Mouse (Mus musculus) embryonic facial prominence, embryonic 10.5 days (tissue): Measurements from ENCODE around the gene Arel1. TPM values are rescaled to one million over a fixed set of nuclear protein-coding genes. Genes with fewer than 3 reads are reported as not detected.

Source experiments
- DNase-seq: peaks from one replicate; pipeline ENCODE4 v3.0.0-alpha.2; 2017; ENCODE audit warnings: low spot score
- H3K27ac ChIP-seq: fragments of 300-500 bp; sonication (generic); replicated peaks from 2 replicates; pipeline ENCODE4 v1.5.1; 2016; ENCODE audit warnings: mild to moderate bottlenecking
- H3K27me3 ChIP-seq: fragments of 300-500 bp; sonication (generic); replicated peaks from 2 replicates; pipeline ENCODE4 v1.6.1; 2016; ENCODE audit warnings: low read depth, mild to moderate bottlenecking; ENCODE audit not compliant: poor library complexity, severe bottlenecking
- H3K36me3 ChIP-seq: fragments of 300-500 bp; sonication (generic); replicated peaks from 2 replicates; pipeline ENCODE4 v1.6.1; 2016; ENCODE audit warnings: mild to moderate bottlenecking, moderate library complexity
- H3K4me1 ChIP-seq: fragments of 300-500 bp; sonication (generic); 2 replicates; pipeline ENCODE4 v1.6.1; 2016
- H3K4me3 ChIP-seq: fragments of 300-500 bp; sonication (generic); 2 replicates; pipeline ENCODE4 v1.5.1; 2016; ENCODE audit warnings: mild to moderate bottlenecking, moderate library complexity
- H3K9me3 ChIP-seq: fragments of 300-500 bp; sonication (generic); 2 replicates; pipeline ENCODE4 v1.6.1; 2016; ENCODE audit warnings: mild to moderate bottlenecking
- WGBS: fragments of 180-500 bp; shearing (Covaris S2); methylation state at CpG from one replicate; pipeline ENCODE4 v1.1.7; 2016; 5-methylcytosine and 5-hydroxymethylcytosine counted together
- polyA plus RNA-seq: library from polyadenylated mRNA; unstranded; fragments of >200 nt; fragmentation: Nextera tagmentation; extraction: Ambion mirVana; gene quantifications from 2 replicates; pipeline ENCODE4 v1.2.1, GENCODE M21; 2016

Arel1 gene
- polyA plus RNA-seq, 1 experiment from 2014 or later = 16.8 TPM

DNA sequence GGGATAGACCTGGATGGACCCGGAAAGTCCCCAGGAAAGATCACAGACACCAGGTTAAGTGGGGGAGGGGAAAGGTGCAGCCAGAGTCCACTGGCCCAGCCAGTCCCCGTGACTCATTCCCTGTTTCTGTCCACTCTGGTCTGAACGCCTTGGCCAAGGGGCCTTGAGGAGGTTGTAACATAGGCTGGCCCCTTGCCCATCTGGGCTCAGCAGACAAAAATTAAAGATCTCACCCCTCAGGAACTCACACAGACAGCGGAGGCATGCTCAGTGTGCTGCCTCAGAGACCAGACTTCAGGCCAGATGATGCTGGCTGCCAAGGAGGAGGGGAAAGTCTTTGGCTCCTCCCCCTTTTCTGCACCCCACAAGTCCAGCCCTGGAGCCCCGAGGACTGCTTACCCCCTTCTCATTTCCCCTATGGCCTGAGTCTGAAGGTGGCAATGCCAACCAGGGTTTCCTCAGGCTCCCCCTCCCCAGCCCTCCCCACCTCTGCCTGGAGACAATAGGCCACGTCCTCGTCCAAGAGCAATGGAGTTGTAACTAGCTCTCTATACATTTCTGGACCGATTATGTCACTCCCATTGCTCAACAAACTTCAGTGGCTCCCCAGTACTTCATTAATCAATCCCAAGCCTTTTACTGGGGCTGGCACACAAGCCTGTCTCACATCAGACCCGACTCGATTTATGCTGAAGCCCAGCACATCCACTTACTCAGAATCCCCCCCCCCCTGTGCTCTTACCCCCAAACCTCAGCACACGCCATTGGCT, 85.4 kb downstream of the Arel1 start:
- Histone ChIP-seq H3K9me3 (no peaks in the 10 kb centered on the region), H3K4me1 (0 out of 2 replicates have a peak, but pooled peaks cover 5% of the 10 kb centered on the region), H3K27me3 (peaks cover 12% of the 10 kb centered on the region; the same call in 1 of the 2 replicates), H3K4me3 (no peak overlapping the region), H3K27ac (no peak overlapping the region), H3K36me3 (no peaks in the 10 kb centered on the region)
- DNase-seq = no peak
- WGBS = 74% methylated on average over 11 of the region's 11 CpGs

DNA sequence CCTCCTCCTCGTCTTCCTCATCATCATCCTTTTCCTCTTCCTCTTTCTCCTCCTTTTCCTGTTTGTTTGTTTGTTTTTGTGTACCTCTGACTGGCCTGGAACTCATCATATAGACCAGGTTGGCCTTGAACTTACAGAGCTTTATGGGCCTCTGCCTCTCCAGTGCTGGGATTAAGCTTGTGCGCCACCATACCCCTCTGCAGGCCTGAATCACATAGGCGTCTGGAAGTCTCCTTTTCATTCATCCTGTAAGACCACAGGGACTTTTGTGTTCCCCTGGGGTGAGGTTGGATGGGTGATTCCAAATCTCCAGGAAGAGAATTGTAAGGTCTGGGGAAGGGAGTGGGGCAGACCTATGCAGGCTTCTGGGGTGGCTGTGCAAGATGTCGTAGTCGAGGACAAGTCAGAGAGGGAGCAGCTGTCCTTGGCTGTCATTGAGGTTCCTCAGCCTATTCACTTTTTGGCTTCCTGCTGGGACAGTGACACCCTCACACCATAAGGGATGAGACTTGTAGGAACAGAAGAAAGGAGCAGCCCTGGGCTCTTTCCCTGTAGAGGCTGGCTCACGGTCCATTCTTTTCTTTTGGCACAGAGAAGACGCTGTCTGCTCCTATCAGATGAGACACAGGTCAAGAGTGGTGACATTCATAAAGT, 86.2 kb downstream of the Arel1 start:
- no peak overlapping the region for H3K4me3 ChIP-seq
- no peaks in the 10 kb centered on the region for H3K36me3 ChIP-seq
- DNase-seq = no peak
- H3K4me1 ChIP-seq = 0 out of 2 replicates have a peak, but pooled peaks cover 5% of the 10 kb centered on the region
- peaks cover 14% of the 10 kb centered on the region; the same call in 1 of the 2 replicates for H3K27me3 ChIP-seq
- H3K9me3 ChIP-seq = no peaks in the 10 kb centered on the region
- H3K27ac ChIP-seq = no peak overlapping the region
- 88% methylated on average over 7 of the region's 7 CpGs for WGBS

DNA sequence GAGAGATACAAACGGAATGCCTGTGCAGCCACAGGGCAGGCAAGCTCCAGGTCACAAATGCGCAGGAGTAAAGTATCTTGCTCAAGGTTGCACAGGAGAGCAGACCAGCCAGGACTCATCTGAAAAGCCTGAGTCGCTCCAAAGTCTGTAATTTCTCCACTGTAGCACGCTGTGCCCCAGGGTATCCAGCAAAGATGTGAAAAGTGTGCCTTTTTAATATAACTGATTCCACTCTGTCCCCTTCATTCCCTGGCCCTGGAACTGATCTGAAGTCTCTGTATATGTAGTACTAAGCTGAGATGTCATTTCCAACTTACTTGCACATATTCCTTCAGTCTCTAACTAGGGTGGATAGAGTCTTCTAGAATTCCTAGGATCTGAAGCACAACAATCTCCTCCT, 87.9 kb downstream of the Arel1 start:
- H3K9me3 ChIP-seq = no peaks in the 10 kb centered on the region
- H3K27me3 ChIP-seq = peaks cover 28% of the 10 kb centered on the region
- DNase-seq = no peak
- WGBS = 85% methylated on average over 4 of the region's 4 CpGs
- H3K27ac ChIP-seq = no peak overlapping the region
- H3K4me3 ChIP-seq = no peak overlapping the region
- H3K4me1 ChIP-seq = 0 out of 2 replicates have a peak, but pooled peaks cover 5% of the 10 kb centered on the region
- no peaks in the 10 kb centered on the region for H3K36me3 ChIP-seq

DNA sequence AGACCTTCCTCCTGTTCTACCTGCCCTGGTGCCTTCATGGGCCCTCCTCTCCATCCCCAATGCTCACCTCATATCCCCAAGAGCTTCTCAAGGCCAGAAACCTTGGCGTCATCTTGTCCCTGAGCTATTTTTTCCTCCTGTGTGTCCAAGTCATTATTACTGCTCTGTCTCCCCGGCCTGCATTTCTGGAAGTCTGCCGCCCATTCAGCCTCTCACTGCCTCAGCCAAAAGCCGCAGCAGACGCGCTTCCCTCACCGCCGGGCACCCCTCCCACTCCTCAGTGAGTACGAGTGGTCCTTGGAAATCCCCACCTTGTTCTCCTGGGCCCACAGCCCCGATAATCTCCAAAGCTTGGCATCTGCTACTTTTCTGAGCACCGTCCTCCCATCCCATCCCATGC, 90.6 kb downstream of the Arel1 start:
- Histone ChIP-seq H3K27me3 (peaks cover 55% of the 10 kb centered on the region), H3K4me1 (peaks cover 18% of the 10 kb centered on the region), H3K9me3 (no peaks in the 10 kb centered on the region), H3K4me3 (no peak overlapping the region), H3K27ac (no peak overlapping the region), H3K36me3 (no peaks in the 10 kb centered on the region)
- DNase-seq = no peak
- 62% methylated on average over 11 of the region's 11 CpGs for WGBS

DNA sequence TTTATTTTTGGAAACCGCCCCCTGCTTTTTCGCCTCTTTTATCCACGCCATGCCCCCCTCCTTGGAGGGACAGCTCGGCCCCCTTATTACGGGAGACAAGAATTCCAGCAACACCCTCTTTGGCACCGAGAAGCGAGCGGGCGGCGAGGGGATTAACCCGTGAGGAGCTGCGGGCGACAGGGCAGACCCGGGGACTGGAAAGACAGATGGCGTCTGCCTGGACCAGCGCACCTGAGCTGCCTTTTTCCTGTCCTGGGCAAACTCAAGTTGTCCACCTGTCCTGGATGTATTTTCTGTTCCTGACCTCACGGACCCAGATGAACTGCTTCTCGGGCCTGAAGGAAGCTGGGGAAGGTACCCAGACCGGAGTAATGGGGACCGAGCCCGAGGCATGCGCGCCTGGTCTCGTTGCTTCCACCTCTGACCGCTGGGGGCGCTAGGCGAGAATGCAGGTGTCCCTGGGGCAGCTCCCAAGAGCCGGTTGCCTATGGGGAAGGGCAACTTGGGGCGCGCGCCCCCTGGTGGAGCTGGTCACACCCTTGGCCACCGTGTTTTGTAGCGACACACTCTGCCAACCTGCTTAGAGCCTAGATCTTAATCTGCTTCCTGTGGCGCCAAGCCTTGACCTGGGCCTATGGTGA, 94.1 kb downstream of the Arel1 start, which contains the start of gene Ltbp2:
Gene Ltbp2, minus strand, starts transcription at position 52 of the 641 bp plus-strand sequence.
- no peaks in the 10 kb centered on the region for H3K36me3 ChIP-seq
- peaks cover 18% of the 10 kb centered on the region for H3K4me1 ChIP-seq
- peaks cover 68% of the 10 kb centered on the region for H3K27me3 ChIP-seq
- 3% methylated on average over 34 of the region's 34 CpGs for WGBS
- DNase-seq = peak; percentile 85
- H3K27ac ChIP-seq = no peak within 1 kb of the TSS
- H3K9me3 ChIP-seq = no peaks in the 10 kb centered on the region
- peak within 1 kb of the TSS; percentile 49 for H3K4me3 ChIP-seq

DNA sequence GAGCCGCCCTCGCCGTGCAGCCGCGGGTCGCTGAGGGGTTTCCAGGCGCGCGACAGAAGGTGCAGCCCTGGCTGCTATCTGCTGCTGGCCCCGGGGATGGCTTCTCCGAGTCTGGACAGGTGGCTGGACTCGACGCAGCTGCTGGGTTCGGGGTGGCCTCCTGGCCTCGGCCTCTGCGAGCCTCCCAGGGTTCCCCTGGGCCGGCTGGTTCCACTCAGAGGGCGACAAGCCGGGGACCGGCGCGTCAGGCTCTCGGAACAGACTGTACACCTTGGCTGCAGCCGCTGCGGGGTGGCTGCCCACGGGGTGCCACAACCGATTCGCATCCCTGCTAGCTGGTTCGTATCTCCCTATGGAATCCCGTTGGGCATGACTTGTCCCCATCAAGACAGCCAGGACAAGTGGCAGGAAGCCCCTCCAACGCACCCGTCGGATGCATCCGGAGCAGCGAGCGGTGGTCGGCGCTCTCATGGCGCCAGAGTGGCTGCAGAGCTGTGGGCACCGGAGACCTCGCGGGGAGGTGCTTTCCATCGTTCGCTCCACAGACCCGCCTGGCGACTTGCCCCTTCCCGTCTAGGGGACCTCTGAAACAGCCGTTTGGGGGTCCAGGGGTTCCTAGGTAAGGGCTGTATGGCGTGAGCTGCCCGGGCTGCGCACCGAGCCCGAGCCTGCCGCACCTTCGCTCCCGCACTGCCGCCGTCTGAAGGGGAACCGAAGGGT, 94.8 kb downstream of the Arel1 start:
- Histone ChIP-seq H3K4me1 (peaks cover 18% of the 10 kb centered on the region), H3K27me3 (peaks cover 69% of the 10 kb centered on the region), H3K4me3 (peak overlapping the region; percentile 49), H3K27ac (no peak overlapping the region), H3K9me3 (no peaks in the 10 kb centered on the region), H3K36me3 (no peaks in the 10 kb centered on the region)
- DNase-seq = peak; percentile 49
- 2% methylated on average over 59 of the region's 59 CpGs for WGBS

DNA sequence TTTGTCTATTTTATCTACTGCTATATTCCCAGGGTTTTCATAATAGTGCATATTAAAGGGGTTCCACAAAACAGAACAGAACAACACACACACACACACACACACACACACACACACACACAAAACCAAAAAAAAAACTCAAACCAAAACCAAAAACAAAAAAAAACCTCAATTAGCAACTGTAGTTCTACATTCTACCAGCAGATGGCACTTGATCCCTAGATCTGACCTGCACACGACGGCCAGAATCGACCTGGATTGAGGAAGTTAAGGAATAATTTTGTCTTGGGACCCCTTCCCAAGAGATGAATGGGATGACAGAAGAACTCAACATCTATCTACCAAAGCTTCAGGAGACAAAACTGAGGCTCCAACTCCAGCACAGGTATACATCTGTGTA, 97.3 kb downstream of the Arel1 start:
- H3K27me3 ChIP-seq = peaks cover 58% of the 10 kb centered on the region
- no peaks in the 10 kb centered on the region for H3K36me3 ChIP-seq
- H3K4me3 ChIP-seq = no peak overlapping the region
- H3K9me3 ChIP-seq = no peaks in the 10 kb centered on the region
- peaks cover 18% of the 10 kb centered on the region for H3K4me1 ChIP-seq
- H3K27ac ChIP-seq = no peak overlapping the region
- no peak for DNase-seq
- WGBS = 2% methylated on average over 3 of the region's 3 CpGs

DNA sequence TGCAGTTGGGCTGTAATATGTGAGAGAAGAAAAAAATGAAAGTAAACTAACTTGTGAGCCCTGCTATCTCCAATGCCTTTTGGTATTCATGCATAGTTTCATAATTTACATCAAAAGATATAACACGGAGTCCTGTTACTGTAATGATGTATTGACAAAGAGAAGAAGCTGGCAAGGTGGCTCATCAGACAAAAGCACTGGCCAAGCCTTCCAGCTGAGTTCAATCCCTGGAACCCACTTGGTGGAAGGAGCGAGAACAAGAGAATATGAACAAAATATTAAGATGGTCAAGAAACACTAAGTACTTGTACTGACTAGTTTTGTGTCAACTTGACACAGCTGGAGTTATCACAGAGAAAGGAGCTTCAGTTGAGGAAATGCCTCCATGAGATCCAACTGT, 98.4 kb downstream of the Arel1 start:
- Histone ChIP-seq H3K4me1 (peaks cover 18% of the 10 kb centered on the region), H3K9me3 (no peaks in the 10 kb centered on the region), H3K36me3 (no peaks in the 10 kb centered on the region), H3K4me3 (no peak overlapping the region), H3K27ac (no peak overlapping the region), H3K27me3 (peaks cover 46% of the 10 kb centered on the region)
- DNase-seq = no peak
- WGBS = 70% methylated on average over 2 of the region's 2 CpGs

Other genes with a start within 250 kb of the Arel1 start
- gene Npc2, start 197.7 kb downstream of the Arel1 start, polyA plus RNA-seq = 62.8 and 64.4 TPM in 2 replicates
- 135 and 141 TPM in 2 replicates for gene Isca2, start 197.6 kb downstream of the Arel1 start, polyA plus RNA-seq
- 0.12 TPM in 1 of 2 replicates, not detected in the other for gene Ltbp2, start 94.4 kb downstream of the Arel1 start, polyA plus RNA-seq
- 191 and 192 TPM in 2 replicates for gene Fcf1, start within 50 bp of the Arel1 start, polyA plus RNA-seq
- gene Ylpm1, start 25.4 kb upstream of the Arel1 start, polyA plus RNA-seq = 36.5 and 37.9 TPM in 2 replicates
- 2.9 and 3.7 TPM in 2 replicates for gene Prox2, start 139.9 kb upstream of the Arel1 start, polyA plus RNA-seq
- gene Dlst, start 139.9 kb upstream of the Arel1 start, polyA plus RNA-seq = 106 TPM in 2 replicates
- 2.0 and 2.2 TPM in 2 replicates for gene Rps6kl1, start 180.4 kb upstream of the Arel1 start, polyA plus RNA-seq
- 9.3 and 9.8 TPM in 2 replicates for gene Pgf, start 206.9 kb upstream of the Arel1 start, polyA plus RNA-seq
- 119 and 122 TPM in 2 replicates for gene Eif2b2, start 248.6 kb upstream of the Arel1 start, polyA plus RNA-seq